Mouse (Mus musculus) myocyte (in vitro differentiated cells): ENCODE data around the gene Kif4.

Experiments used
- E2F4 ChIP-seq: IDR thresholded peaks from one replicate; pipeline ENCODE4 v1.6.1; 2011; ENCODE audit warnings: mild to moderate bottlenecking, control low read depth, moderate library complexity; ENCODE audit not compliant: insufficient read depth
- MYOD1 ChIP-seq, 3 experiments: IDR thresholded peaks; one replicate each; pipeline ENCODE4 v1.6.1; 2011; ENCODE audit warnings: control low read depth in 2 of 3, low read depth in 2 of 3, mild to moderate bottlenecking in 2 of 3, moderate library complexity in 1 of 3; ENCODE audit not compliant: insufficient read length in 2 of 3, control insufficient read depth in 1 of 3
- TCF12 ChIP-seq: IDR thresholded peaks from one replicate; pipeline ENCODE4 v1.6.1; 2011; ENCODE audit warnings: mild to moderate bottlenecking, control low read depth; ENCODE audit not compliant: poor library complexity, insufficient read depth, severe bottlenecking
- USF1 ChIP-seq: IDR thresholded peaks from one replicate; pipeline ENCODE4 v1.6.1; 2011; ENCODE audit warnings: low read depth, mild to moderate bottlenecking, control low read depth, moderate library complexity

GRCm38 (mm10) chrX:100624242-100624641, 1.3 kb upstream of the Kif4 start:
- TF ChIP-seq MYOD1 (IDR thresholded peaks at IDR 0.05; ENCODE audit: control insufficient read depth in 1 of 3, insufficient read length in 2 of 3, low read depth in 2 of 3) (no peak), USF1 (no peak), E2F4 (no peak), TCF12 (no peak)
